Mouse (Mus musculus) lung, postnatal 25 days (tissue): ENCODE measurements at regions not wholly inside any gene's neighbourhood (a gene's known extent, or its start where the extent isn't known, plus 50 kb on each side); places are given as distances from the start of the nearest gene placed in this dataset.

ENCODE experiments used
- DNase-seq: peaks from one replicate; pipeline ENCODE4 v3.0.0; 2022; ENCODE audit warnings: low spot score

GRCm38 (mm10) chr19:32881443-32881842 is 124.1 kb downstream of the Pten start:
- DNase-seq, result no peak

- peak; percentile 43 for DNase-seq
Observed at GRCm38 (mm10) chr19:32884279-32884678, 127.0 kb downstream of the Pten start.

- no peak for DNase-seq
Observed at GRCm38 (mm10) chr19:32885481-32886131, 128.3 kb downstream of the Pten start.

GRCm38 (mm10) chr19:32887190-32887589 is 129.9 kb downstream of the Pten start:
- DNase-seq, result no peak

GRCm38 (mm10) chr19:32888616-32889305 is 131.5 kb downstream of the Pten start:
- no peak for DNase-seq

GRCm38 (mm10) chr19:32890801-32891200 is 133.5 kb downstream of the Pten start:
- no peak for DNase-seq

- DNase-seq, result no peak
Observed at GRCm38 (mm10) chr19:32892469-32892868, 135.2 kb downstream of the Pten start.

GRCm38 (mm10) chr19:32903454-32904108 is 146.3 kb downstream of the Pten start:
- peak; percentile 66 for DNase-seq

- no peak for DNase-seq
Observed at GRCm38 (mm10) chr19:32904517-32904916, 147.2 kb downstream of the Pten start.

GRCm38 (mm10) chr19:32905901-32906431 is 148.7 kb downstream of the Pten start:
- DNase-seq, result peak; percentile 55

GRCm38 (mm10) chr19:32906820-32907219 is 149.5 kb downstream of the Pten start:
- DNase-seq, result peak; percentile 45

GRCm38 (mm10) chr19:32910050-32910462 is 152.8 kb downstream of the Pten start:
- DNase-seq, result no peak

GRCm38 (mm10) chr19:32912323-32912722 is 155.0 kb downstream of the Pten start:
- no peak for DNase-seq

GRCm38 (mm10) chr19:32916507-32917280 is 159.4 kb downstream of the Pten start:
- no peak for DNase-seq

GRCm38 (mm10) chr19:32921021-32921420 is 163.7 kb downstream of the Pten start:
- DNase-seq, result no peak

- no peak for DNase-seq
Observed at GRCm38 (mm10) chr19:32923911-32924310, 166.6 kb downstream of the Pten start.

- no peak for DNase-seq
Observed at GRCm38 (mm10) chr19:32925628-32926505, 168.6 kb downstream of the Pten start.

- DNase-seq, result no peak
Observed at GRCm38 (mm10) chr19:32926571-32926970, 169.3 kb downstream of the Pten start.

- no peak for DNase-seq
Observed at GRCm38 (mm10) chr19:32933676-32934075, 176.4 kb downstream of the Pten start.

GRCm38 (mm10) chr19:32935638-32936037 is 178.3 kb downstream of the Pten start:
- DNase-seq, result no peak

GRCm38 (mm10) chr19:32937591-32937990 is 180.3 kb downstream of the Pten start:
- DNase-seq, result no peak
